Comparison of ENCODE assay signal across 8 mouse cellular contexts in genomic region chr7:99465811-99466210, GRCm38 (mm10). TPM values are rescaled to one million over a fixed set of nuclear protein-coding genes. Genes with fewer than 3 reads are reported as not detected.
DNase-seq lines count a peak whose midpoint lies in the region; ATAC-seq lines count a peak whose summit lies in the region.

Gene Klhl35 (plus strand): TSS chr7:99466004.

- no peak for ATAC-seq in kidney, embryonic 15.5 days (replicated peaks; ENCODE audit: low FRiP score)
- no peak for ATAC-seq in kidney, embryonic 14.5 days (ENCODE audit: low FRiP score, low TSS enrichment)
- ATAC-seq in embryonic facial prominence, embryonic 12.5 days (ENCODE audit: insufficient number of reproducible peaks, insufficient read depth, low FRiP score, low TSS enrichment) = no peak

- 0 out of 2 replicates have a peak within 1 kb of the TSS, but pooled peaks have one; percentile 93 for H3K27ac ChIP-seq in kidney, embryonic 15.5 days
- H3K27ac ChIP-seq in kidney, embryonic 14.5 days (ENCODE audit: low read depth, low read length) = no peak within 1 kb of the TSS
- H3K27ac ChIP-seq in embryonic facial prominence, embryonic 12.5 days = 0 out of 2 replicates have a peak within 1 kb of the TSS, but pooled peaks have one; percentile 5
- H3K27ac ChIP-seq in hindbrain, embryonic 10.5 days = peak within 1 kb of the TSS; percentile 88
- H3K27ac ChIP-seq in midbrain, embryonic 10.5 days (replicated peaks) = peak within 1 kb of the TSS; percentile 79

- H3K9me3 ChIP-seq in kidney, embryonic 15.5 days (replicated peaks) = no peaks in the 10 kb centered on the region
- no peaks in the 10 kb centered on the region for H3K9me3 ChIP-seq in kidney, embryonic 14.5 days (ENCODE audit: control insufficient read depth, low read length)
- H3K9me3 ChIP-seq in embryonic facial prominence, embryonic 12.5 days = no peaks in the 10 kb centered on the region
- no peaks in the 10 kb centered on the region for H3K9me3 ChIP-seq in hindbrain, embryonic 10.5 days
- H3K9me3 ChIP-seq in midbrain, embryonic 10.5 days (replicated peaks) = no peaks in the 10 kb centered on the region

- 0 out of 2 replicates have a peak within 1 kb of the TSS, but pooled peaks have one; percentile 7 for H3K9ac ChIP-seq in kidney, embryonic 15.5 days
- H3K9ac ChIP-seq in kidney, embryonic 14.5 days (ENCODE audit: low read depth, low read length) = no peak within 1 kb of the TSS
- H3K9ac ChIP-seq in embryonic facial prominence, embryonic 12.5 days = no peak within 1 kb of the TSS

- 0 out of 2 replicates have a peak within 1 kb of the TSS, but pooled peaks have one; percentile 23 for H3K4me2 ChIP-seq in kidney, embryonic 15.5 days
- no peak within 1 kb of the TSS for H3K4me2 ChIP-seq in kidney, embryonic 14.5 days (replicated peaks; ENCODE audit: low read depth, low read length)
- H3K4me2 ChIP-seq in embryonic facial prominence, embryonic 12.5 days (replicated peaks) = no peak within 1 kb of the TSS

- no peaks in the 10 kb centered on the region for H3K27me3 ChIP-seq in kidney, embryonic 15.5 days
- H3K27me3 ChIP-seq in kidney, embryonic 14.5 days (ENCODE audit: control insufficient read depth, insufficient read depth, low read length) = no peaks in the 10 kb centered on the region
- peaks cover 5% of the 10 kb centered on the region; the same call in 1 of the 2 replicates for H3K27me3 ChIP-seq in embryonic facial prominence, embryonic 12.5 days
- H3K27me3 ChIP-seq in hindbrain, embryonic 10.5 days (ENCODE audit: insufficient read depth, poor library complexity, severe bottlenecking) = peaks cover 47% of the 10 kb centered on the region
- H3K27me3 ChIP-seq in midbrain, embryonic 10.5 days (ENCODE audit: low read depth, poor library complexity, severe bottlenecking) = peaks cover 47% of the 10 kb centered on the region

- DNase-seq in hindbrain, embryonic 10.5 days (ENCODE audit: low spot score) = peak; percentile 59
- peak; percentile 53 for DNase-seq in midbrain, embryonic 10.5 days (ENCODE audit: low spot score)
- no peak for DNase-seq in thymus, adult 18-20 months
- no peak for DNase-seq in natural killer cell, adult 2 months (ENCODE audit: low spot score in 2 of 2)
- no peak for DNase-seq in cerebellum, adult 8-10 months

- peaks cover 6% of the 10 kb centered on the region; the same call in 1 of the 2 replicates for H3K36me3 ChIP-seq in kidney, embryonic 15.5 days
- no peaks in the 10 kb centered on the region; the same call in 1 of the 2 replicates for H3K36me3 ChIP-seq in kidney, embryonic 14.5 days (ENCODE audit: control insufficient read depth, insufficient read depth, low read length)
- peaks cover 4% of the 10 kb centered on the region; the same call in 1 of the 2 replicates for H3K36me3 ChIP-seq in embryonic facial prominence, embryonic 12.5 days
- peaks cover 10% of the 10 kb centered on the region for H3K36me3 ChIP-seq in hindbrain, embryonic 10.5 days
- H3K36me3 ChIP-seq in midbrain, embryonic 10.5 days = peaks cover 12% of the 10 kb centered on the region

- 23% methylated on average over 8 of the region's 8 CpGs for WGBS in kidney, embryonic 15.5 days
- 29% methylated on average over 8 of the region's 8 CpGs for WGBS in kidney, embryonic 14.5 days
- WGBS in embryonic facial prominence, embryonic 12.5 days = 31% methylated on average over 8 of the region's 8 CpGs
- 20% methylated on average over 8 of the region's 8 CpGs for WGBS in hindbrain, embryonic 10.5 days
- 21% methylated on average over 8 of the region's 8 CpGs for WGBS in midbrain, embryonic 10.5 days

- peaks cover 48% of the 10 kb centered on the region for H3K4me1 ChIP-seq in kidney, embryonic 15.5 days
- peaks cover 29% of the 10 kb centered on the region for H3K4me1 ChIP-seq in kidney, embryonic 14.5 days (ENCODE audit: control insufficient read depth, insufficient read depth, low read length)
- H3K4me1 ChIP-seq in embryonic facial prominence, embryonic 12.5 days = peaks cover 28% of the 10 kb centered on the region
- peaks cover 51% of the 10 kb centered on the region for H3K4me1 ChIP-seq in hindbrain, embryonic 10.5 days (replicated peaks)
- peaks cover 50% of the 10 kb centered on the region for H3K4me1 ChIP-seq in midbrain, embryonic 10.5 days

- no peak within 1 kb of the TSS for H3K4me3 ChIP-seq in kidney, embryonic 15.5 days (replicated peaks)
- no peak within 1 kb of the TSS for H3K4me3 ChIP-seq in kidney, embryonic 14.5 days (ENCODE audit: low read length)
- H3K4me3 ChIP-seq in embryonic facial prominence, embryonic 12.5 days = no peak within 1 kb of the TSS
- H3K4me3 ChIP-seq in hindbrain, embryonic 10.5 days = peak within 1 kb of the TSS; percentile 60
- H3K4me3 ChIP-seq in midbrain, embryonic 10.5 days = peak within 1 kb of the TSS; percentile 33

RNA-seq across cellular contexts. Expression of gene Klhl35, which starts in this region (rescaled TPM):
- polyA plus RNA-seq in kidney, embryonic 15.5 days (2015; fragmentation: Nextera tagmentation; extraction: Ambion mirVana) = 0.67 and 1.2 TPM in 2 replicates
- 1.1 and 1.5 TPM in 2 replicates for polyA plus RNA-seq in kidney, embryonic 14.5 days (2014; fragmentation: Nextera tagmentation; extraction: Ambion mirVana)
- 2.1 and 2.7 TPM in 2 replicates for polyA plus RNA-seq in embryonic facial prominence, embryonic 12.5 days (2016; fragmentation: Nextera tagmentation; extraction: Ambion mirVana)
- polyA plus RNA-seq in hindbrain, embryonic 10.5 days (2016; fragmentation: Nextera tagmentation; extraction: Ambion mirVana) = 5.9 and 24.4 TPM in 2 replicates
- 2.9 and 10.0 TPM in 2 replicates for polyA plus RNA-seq in midbrain, embryonic 10.5 days (2016; fragmentation: Nextera tagmentation; extraction: Ambion mirVana)

Comparison
In these comparisons a context has a peak if more than half of its experiments do, and no peak if none do; other contexts are left out.
1. H3K4me3 ChIP-seq: peak in hindbrain, embryonic 10.5 days (single experiment) and midbrain, embryonic 10.5 days (single experiment); none in kidney, embryonic 15.5 days (single experiment), kidney, embryonic 14.5 days (single experiment) and embryonic facial prominence, embryonic 12.5 days (single experiment).
2. DNase-seq: peak in hindbrain, embryonic 10.5 days (single experiment) and midbrain, embryonic 10.5 days (single experiment); none in thymus, adult 18-20 months (0 of 2), natural killer cell, adult 2 months (0 of 2) and cerebellum, adult 8-10 months (single experiment).